In the genomic region with DNA sequence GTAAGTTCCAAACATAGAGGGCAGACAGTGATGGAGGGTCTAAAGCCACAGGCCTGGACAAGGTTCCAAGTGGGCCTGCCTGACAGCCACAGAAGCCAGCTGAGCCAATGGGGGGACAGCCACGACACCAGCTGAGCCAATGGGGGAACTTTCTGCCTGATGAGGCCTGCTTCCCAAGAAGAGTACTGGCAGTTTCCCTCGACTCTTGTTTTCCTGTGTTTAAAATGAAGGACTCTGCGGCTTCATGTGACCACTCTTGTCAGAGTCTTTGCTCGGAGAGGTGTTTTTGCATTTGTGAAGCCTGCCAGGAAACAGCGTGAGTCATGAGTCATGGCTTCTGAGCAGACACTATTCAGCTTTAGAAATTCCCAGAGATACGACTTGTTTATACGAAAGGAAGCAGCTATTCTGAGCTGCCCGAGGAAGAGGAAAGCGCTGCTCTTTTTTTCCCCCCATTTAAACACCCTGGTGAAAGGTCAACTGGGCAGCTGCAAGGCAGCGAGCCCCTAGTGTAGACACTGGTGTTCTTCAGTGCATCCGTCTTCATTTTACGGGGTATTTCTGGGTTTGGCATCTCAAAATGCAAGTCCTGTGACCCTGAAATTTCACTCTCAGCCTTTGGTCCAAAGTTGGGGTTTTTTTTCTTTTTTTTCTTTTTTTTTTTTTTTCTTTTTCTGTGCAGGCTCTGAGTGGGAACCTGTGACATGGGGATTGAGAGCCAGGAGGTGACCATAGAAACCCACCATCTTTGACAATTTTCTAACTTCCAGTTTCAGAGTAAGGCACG, we compare ENCODE assay signal across 8 mouse cellular contexts.
DNase-seq lines count a peak whose midpoint lies in the region; ATAC-seq lines count a peak whose summit lies in the region.
"Had no signal": no experiment of that assay in that cellular context is flagged by ENCODE, and none has a peak within 500 bp of the region (broad histone marks: within the 10 kb centered on the region; RNA-seq: fewer than 3 reads in every experiment).

No protein-coding gene starts in this region.

- peak; percentile 86 for DNase-seq in R1 (ENCODE audit: low read depth, low spot score)
- DNase-seq in cerebellum, adult 18-20 months = peak; percentile 76 to 83
- DNase-seq in layer of hippocampus, adult 8-10 months (ENCODE audit: low spot score in 2 of 2) = peak; percentile 39 to 44
- peak; percentile 27 for DNase-seq in right cerebral cortex, postnatal 14 days

- peak overlapping the region; percentile 23; the same call in 1 of the 2 replicates for H3K4me2 ChIP-seq in lung, embryonic 15.5 days
- H3K4me2 ChIP-seq: midbrain, embryonic 12.5 days had no signal

- H3K36me3 ChIP-seq in lung, embryonic 15.5 days = no peaks in the 10 kb centered on the region
- H3K36me3 ChIP-seq: midbrain, embryonic 12.5 days had no signal

- H3K4me1 ChIP-seq in lung, embryonic 15.5 days = peaks cover 14% of the 10 kb centered on the region; the same call in 1 of the 2 replicates

- no peak overlapping the region for H3K4me3 ChIP-seq in lung, embryonic 15.5 days
- H3K4me3 ChIP-seq: midbrain, embryonic 12.5 days had no signal

- H3K27ac ChIP-seq in lung, embryonic 15.5 days = peak overlapping the region; percentile 79
- H3K27ac ChIP-seq: midbrain, embryonic 12.5 days had no signal

- peak; percentile 91 for ATAC-seq in frontal cortex, adult (ENCODE audit: low TSS enrichment)
- peak; percentile 38 to 46 for ATAC-seq in hematopoietic stem cell, adult 5-6 weeks (replicated peaks in 1 of 2; ENCODE audit: insufficient read depth in 1 of 2, low FRiP score in 2 of 2, low TSS enrichment in 1 of 2, low read depth in 1 of 2, poor library complexity in 2 of 2, severe bottlenecking in 2 of 2)
- ATAC-seq in lung, embryonic 15.5 days (ENCODE audit: borderline replicate concordance, extremely low read depth, low FRiP score, low TSS enrichment) = peak; percentile 83

- no peaks in the 10 kb centered on the region for H3K9me3 ChIP-seq in lung, embryonic 15.5 days
- H3K9me3 ChIP-seq: midbrain, embryonic 12.5 days had no signal

- no peak overlapping the region for H3K9ac ChIP-seq in lung, embryonic 15.5 days
- H3K9ac ChIP-seq: midbrain, embryonic 12.5 days had no signal

- no peaks in the 10 kb centered on the region for H3K27me3 ChIP-seq in lung, embryonic 15.5 days
- H3K27me3 ChIP-seq: midbrain, embryonic 12.5 days had no signal

- WGBS in lung, embryonic 15.5 days = 30% methylated on average over 13 of the region's 13 CpGs

Comparison
In these comparisons a context has a peak if more than half of its experiments do, and no peak if none do; other contexts are left out.
1. DNase-seq: peak in every context shown above with its lines; median percentile 86 in R1; 80 in cerebellum, adult 18-20 months; 42 in layer of hippocampus, adult 8-10 months; 27 in right cerebral cortex, postnatal 14 days.